Mouse (Mus musculus) naive thymus-derived CD4-positive, alpha-beta T cell, adult 2 months (primary cell): ENCODE measurements around the gene Gm12355.
A peak's percentile ranks its signal among the peaks of the same experiment; 100 is the strongest.
"Not testable (repeated sequence)": the region's sequence is repeated elsewhere in the genome, so short reads cannot be mapped to it uniquely, and the experiment has no call there.

Experiments
- DNase-seq: peaks from one replicate; pipeline ENCODE4 v3.0.0-alpha.2; 2011; ENCODE audit warnings: low read depth

Gm12355 gene

DNA sequence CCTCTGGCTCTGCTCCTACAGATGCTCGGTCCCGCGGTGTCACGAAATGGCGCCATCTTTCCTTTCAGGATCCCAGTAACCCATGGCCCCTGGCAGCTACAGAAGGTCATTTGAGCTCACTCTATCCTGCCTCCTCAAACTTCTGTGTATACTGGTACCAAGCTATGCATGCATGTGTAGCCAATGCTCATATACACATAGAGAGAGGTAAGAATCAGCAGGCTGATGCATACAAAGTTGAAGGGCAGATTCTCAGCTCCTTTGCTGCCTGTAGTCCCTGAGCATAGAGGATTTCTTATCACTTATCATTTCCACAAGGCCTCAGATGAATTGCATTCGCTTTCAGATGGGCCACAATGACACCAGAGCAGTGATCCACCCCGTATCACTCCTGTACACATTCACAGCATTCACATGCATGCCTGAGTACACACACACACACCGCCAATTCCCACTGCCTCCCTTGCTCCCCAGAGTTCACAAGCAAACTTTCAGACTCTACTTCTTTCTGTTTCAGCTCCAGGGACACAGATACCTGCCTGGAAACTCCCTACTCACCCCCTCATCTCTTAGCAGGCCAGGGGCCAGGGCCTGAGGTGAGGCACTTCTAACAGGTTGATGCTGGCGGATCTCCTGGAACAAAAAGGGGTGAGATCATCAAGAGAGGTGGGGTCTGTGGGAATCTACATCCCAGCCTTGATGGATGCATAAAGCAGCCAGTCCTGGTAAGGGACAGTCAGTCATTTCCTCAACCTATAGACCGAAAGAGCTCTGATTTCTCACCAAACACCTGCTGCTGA, at the start of gene Gm12355, which contains the start of gene Gsdma3:
TSS of gene Gm12355 (minus strand) at position 51 of the 800 bp plus-strand sequence.
TSS of gene Gsdma3 (plus strand) at position 750 of the 800 bp plus-strand sequence.
- no peak for DNase-seq

DNA sequence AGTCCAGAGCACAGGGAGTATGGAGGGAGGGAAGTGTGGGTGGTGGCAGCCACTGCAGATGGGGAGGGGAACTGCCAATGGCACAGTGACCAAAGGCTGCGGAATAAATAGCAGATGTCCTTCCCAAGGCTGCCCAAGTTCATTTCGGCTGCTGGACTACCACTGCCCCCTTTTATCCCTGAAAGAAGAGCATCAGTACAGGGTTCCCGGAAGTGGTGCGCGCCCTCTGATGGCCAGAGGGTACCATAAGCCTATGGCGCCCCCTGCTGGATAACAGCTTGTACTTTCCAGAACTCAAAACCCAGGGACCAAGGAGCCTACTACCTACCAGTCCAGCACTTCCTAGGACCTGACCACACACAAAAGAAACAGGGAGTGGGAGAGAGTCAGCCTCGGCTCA, 47.7 kb upstream of the Gm12355 start:
- peak; percentile 78 for DNase-seq

DNA sequence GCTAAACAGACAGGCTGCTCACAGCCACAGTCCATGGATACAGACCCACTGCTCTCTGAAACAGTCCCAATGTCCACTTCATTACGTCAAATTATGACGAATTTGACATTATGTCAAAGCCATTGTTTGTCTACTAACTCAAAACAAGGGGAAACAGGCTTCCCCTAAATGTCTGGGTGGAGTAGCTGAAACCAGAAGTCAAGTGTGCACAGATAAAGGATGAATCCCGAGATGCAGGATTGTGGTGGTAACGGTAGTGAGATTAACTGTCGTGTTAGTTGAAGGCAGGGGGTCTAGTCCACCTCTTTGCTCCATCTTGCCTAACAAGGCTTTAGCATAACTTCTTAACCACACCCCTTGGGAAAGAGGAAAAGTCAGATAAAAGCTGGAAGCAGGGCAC, 47.0 kb upstream of the Gm12355 start:
- DNase-seq: no peak

DNA sequence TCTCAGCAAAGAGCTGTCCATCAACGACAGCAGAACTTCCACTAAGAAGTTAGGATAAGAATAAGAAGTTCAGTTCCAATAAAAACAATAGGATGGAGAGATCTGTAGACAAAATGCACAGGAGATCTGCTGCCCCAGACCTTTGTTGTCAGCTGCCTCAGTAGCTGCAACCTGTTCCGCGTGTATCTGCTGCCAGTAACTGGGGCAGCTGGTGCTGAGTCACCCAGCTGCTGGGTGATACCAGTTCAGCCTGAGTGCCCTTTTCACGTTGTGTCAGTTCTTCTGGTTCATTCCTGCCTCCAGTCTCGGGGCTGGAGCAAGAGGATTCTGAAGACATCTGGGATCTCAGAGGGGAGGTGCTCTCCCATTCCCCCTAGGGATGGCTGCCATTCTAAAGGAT, 46.4 kb upstream of the Gm12355 start:
- DNase-seq: no peak

DNA sequence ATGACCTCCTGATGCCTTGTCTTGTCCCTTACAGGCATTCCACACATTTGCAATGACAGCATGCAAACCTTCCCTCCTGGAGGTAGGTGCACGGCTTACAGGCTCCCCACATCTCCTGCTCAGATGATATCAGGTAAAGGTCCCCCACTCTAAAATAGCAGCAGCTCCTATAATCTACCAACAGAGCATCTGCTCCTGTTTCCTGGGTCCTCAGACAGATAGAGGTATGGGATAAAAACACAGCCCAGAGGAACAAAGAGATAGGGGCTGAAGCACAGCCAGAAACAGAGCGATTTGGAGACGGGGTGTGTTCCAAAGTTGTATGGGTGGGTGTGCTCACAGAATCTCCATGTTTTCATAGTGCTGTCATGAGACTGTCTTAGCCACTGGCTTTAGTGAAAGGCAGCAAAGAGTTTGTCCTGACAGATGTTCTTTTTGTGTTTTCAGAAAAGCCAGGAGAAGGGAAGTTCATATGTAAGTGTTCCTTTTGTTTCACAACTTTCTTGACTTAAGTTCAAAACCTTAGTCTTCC, 45.9 kb upstream of the Gm12355 start:
- no peak for DNase-seq

DNA sequence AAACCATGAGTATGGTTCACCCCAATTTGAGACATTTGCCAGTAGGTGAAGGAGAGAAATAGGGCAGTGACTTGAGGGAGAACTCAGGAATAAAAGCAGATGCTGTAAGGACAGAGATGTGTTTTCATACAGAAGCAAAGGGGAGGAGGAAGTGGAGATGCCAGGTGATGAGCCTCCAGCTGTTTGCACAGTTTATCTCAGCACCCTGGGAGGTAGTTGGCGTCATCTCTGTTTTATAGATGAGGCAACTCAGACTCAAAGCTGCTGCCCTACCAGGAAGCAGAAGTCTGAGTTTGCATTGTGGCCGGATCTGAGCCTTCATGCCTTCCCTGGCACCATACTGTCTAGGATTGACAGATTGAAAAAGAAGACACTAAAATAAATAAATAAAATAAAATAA, 43.5 kb upstream of the Gm12355 start:
- DNase-seq: no peak

DNA sequence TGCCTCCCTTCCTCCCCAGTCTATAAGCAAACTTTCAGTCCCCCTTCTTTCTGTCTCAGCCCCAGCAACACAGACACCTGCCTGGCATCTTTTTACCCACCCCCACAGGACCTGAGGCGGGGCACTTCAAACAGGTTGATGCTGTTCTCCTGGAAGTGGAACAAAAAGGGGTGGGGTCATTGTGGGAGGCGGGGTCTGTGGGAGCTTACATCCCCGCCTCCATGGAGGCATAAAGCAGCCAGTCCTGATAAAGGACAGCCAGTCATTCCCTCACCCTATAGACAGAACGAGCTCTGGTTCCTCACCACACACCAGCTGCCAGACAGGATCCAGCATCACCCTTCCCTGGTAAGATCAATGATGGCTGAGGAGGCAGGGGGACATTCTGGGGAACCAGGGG, 38.6 kb upstream of the Gm12355 start, which contains the start of gene Gsdma:
TSS of gene Gsdma (plus strand) at position 261 of the 400 bp plus-strand sequence.
- no peak for DNase-seq

DNA sequence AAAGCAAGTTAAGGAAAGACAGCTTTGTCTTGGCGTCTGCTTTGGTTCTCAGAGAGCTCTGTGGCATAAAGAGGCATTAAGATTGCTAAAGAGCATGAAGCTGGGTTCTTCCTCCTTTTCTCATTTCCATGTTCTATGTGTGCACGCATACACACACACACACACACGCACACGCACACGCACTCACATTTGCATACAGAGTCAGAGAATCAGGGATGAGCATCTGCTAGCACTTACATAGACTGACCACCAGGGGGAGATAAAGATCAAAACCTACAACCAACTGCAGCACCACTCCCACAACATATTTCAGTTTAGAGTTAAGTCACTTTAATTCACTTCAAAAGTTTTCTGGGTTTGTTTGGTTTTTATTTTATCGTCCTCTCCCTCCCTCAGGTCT, 35.1 kb upstream of the Gm12355 start:
- peak; percentile 81 for DNase-seq

DNA sequence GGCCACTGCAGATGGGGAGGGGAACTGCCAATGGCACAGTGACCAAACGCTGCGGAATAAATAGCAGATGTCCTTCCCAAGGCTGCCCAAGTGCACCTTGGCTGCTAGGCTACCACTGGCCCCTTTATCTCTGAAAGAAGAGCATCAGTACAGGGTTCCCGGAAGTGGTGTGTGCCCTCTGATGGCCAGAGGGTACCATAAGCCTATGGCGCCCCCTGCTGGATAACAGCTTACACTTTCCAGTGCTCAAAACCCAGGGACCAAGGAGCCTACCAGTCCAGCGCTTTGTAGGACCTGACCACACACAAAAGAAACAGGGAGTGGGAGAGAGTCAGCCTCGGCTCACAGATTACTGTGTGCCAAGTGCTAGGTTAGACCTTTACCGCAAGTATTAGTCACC, 29.6 kb upstream of the Gm12355 start:
- DNase-seq: peak; percentile 76

DNA sequence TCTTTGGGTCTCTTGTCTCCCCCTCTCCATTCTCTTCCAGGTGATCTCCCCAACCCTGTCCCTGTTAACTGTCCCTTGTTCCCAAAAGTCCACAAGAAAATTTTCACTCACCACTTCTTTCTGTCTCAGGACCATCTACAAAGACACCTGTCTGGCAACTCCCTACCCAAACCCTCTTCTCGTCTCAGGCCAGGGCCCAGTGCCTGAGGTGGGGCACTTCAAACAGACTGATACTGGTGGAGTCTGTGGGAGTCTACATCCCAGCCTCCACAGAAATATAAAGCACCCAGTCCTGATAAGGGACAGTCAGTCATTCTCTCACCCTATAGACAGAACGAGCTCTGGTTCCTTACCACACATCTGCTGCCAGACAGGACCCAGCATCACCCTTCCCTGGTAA, 21.0 kb upstream of the Gm12355 start, which contains the start of gene Gsdma2:
TSS of gene Gsdma2 (plus strand) at position 301 of the 400 bp plus-strand sequence.
- DNase-seq: no peak

DNA sequence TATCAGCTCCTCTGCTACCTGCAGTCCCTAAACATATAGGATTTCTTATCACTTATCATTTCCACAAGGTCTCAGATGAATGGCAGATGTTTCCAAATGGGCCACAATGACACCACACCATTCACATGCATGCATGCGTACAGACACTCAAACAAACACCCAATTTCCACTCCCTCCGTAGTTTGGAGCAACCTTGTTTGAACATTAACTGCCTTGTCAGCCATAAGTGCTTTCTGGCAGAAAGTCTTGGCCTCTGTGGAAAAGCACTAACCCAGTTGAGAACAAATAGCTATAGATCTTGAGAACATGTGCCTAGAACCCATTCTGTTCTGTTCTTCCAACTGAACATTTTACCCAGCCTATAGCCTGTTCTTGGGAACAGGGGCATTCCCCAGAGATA, 20.5 kb upstream of the Gm12355 start:
- DNase-seq: no peak

DNA sequence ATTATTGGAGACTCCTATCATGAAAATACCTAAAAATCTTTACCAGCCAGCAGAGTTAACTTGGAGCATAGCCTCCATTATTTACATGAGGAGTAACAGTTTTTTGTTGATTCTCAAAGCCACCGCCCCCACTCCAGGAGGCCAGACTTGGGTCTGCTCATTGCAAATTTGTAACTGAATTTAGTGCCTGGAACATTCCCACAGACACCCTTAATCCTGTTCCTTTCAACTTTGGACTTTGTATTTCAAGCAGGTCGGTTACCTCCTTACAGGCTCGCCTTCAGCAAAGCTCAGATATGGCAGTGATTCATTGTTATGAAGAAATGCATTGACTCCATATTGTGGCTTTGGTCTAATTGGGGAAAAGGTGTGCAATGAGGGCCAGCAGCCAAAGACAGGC, 19.3 kb upstream of the Gm12355 start:
- no peak for DNase-seq

DNA sequence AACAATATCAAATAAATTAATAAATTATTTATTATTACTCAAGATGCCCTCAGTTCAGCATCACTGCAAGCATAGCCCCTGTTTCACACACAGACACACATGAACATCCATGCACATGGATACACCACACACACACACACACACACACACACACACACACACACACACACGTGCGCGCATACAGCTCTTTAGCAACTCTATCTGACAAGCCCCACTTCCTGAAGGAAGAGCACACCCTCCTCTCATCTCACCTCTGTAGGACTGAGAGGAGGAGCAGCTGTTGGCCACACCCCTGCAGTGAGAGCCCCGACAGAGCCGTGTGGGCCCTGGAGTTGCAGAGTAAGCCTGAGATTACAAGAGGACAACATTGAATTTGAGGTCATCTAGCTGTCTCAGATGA, 14.6 kb upstream of the Gm12355 start:
- no peak for DNase-seq

DNA sequence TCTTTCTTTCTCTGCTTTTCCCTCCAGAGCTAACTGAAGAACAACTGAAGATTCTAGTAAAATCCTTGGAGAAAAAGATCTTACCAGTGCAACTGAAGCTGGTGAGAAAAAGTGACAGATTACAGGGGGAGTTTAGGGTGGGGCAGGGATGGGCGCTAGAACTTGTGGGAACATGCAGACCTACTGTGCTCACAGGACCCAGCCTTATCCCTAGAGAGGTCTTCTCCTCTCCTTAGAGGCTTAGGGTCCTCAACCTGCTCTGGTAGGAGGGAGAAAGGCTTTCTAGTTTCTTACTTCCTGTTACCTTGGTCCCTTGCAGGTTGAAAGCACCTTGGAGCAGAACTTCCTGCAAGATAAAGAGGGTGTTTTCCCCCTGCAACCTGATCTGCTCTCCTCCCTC, 12.0 kb upstream of the Gm12355 start:
- no peak for DNase-seq

DNA sequence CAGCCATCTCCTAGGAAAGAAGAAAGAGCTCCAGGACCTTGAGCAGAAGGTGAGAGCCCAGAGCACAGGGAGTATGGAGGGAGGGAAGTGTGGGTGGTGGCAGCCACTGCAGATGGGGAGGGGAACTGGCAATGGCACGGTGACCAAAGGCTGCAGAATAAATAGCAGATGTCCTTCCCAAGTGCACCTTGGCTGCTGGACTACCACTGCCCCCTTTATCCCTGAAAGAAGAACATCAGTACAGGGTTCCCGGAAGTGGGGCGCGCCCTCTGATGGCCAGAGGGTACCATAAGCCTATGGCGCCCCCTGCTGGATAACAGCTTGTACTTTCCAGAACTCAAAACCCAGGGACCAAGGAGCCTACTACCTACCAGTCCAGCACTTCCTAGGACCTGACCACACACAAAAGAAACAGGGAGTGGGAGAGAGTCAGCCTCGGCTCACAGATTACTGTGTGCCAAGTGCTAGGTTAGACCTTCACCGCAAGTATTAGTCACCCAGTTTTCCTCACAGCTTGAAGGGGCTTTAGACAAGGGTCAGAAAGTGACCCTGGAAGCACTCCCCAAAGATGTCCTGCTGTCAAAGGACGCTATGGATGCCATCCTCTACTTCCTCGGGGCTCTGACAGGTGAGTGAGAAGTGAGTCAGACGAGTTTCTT, 10.0 kb upstream of the Gm12355 start:
- peak; percentile 65 for DNase-seq

DNA sequence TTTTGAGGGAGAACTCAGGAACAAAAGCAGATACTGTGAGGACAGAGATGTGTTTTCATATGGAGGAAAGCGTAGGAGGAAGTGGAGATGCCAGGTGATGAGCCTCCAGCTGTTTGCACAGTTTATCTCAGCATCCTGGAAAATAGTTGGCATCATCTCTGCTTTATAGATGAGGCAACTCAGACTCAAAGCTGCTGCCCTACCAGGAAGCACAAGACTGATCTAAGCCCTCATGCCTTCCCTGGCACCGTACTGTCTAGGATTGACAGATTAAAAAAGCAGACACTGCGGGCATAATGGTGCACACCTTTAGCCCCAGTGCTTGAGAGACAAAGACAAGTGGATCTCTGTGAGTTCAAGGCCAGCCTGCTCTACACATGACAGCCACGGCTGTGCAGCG, 5.2 kb upstream of the Gm12355 start:
- DNase-seq: no peak

DNA sequence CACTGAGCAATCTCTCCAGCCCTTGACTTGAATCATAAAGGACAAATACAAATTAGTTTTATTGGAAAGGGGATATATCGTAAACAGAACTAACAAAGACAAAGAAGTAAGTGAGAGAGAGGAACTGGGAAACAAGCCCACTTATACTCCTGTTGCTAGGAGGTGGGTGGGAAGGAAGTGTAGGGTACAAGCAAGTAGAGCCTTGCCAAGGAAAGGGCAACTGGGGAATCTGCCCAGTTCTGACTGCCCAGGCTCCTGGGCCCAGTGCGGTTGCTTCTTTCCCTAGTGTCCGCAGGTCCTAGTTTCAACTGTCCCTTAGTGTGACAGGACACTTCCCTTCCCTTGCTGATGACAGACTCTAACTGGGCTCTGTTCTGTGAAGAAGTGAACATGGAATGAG, 3.2 kb upstream of the Gm12355 start:
- DNase-seq: no peak

DNA sequence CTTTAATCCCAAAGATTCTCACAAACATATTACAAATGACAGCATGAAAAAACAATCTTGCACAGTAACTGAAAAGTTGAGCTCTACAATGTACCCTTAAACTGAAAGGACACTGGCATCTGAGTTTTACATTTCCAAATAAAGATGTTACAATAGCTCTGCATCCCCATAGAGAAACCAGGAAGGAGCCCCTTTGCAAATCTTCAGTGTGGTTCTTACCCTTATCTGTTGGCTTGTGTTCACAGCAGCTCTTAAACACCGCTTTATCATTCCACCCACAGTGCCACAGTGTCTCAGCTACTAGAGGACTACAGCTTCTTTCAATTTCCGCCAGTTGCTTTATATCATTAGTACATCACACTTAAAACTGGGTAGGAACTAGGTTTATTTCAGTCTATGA, 1.1 kb downstream of the Gm12355 start:
- not testable (repeated sequence) for DNase-seq

DNA sequence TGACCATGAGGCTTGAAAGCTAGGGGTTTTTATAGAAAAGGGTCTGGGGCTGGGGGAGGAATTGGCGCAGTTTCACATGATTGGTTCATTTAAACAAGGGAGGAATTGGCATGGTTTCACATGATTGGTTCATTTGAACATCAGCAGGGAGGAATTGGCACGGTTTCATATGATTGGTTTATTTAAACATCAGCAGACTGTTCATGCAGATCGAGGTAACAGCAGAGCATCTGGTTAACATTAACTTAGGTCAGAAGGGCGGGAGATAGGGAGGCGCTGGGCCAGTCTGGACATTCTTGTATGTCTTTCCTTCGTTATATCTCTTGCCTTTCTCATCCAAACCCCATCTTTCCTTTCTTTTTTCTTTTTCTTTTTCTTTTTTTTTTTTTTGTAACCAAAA, 1.5 kb downstream of the Gm12355 start:
- not testable (repeated sequence) for DNase-seq

DNA sequence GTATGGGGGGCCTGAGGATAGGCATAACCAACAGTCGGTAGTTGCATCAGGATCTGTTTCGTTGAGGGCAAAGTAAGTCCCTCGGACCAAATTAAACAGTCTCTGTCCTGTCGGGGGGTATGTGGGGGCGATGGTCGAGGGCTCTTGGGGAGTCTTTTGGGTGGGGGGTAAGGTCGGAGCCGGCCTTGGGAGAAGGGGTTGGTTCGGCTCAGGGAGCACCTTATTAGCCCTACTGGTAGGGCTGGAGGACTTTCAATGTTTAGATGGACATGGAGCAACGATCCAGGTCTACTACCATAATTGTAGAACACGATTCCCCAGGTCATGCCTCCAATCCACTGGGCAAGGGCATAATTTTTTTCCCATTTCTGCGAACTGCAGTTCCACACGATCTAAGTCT, 4.7 kb downstream of the Gm12355 start:
- no peak for DNase-seq

DNA sequence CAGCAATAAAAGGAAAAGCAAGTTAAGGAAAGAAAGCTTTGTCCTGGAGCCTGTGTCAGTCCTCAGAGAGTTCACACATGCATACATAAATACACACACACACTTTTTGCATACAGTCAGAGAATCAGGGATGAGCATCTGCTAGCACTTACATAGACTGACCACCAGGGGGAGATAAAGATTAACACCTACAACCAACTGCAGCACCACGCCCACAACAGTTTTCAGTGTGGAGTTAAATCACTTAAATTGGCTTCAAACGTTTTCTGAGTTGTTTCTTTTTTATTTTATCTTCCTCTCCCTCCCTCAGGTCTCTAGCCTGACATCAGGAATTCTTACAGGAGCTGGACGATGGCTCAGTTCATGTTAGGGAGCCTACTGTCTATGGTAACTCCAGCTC, 18.7 kb downstream of the Gm12355 start:
- DNase-seq: peak; percentile 79

DNA sequence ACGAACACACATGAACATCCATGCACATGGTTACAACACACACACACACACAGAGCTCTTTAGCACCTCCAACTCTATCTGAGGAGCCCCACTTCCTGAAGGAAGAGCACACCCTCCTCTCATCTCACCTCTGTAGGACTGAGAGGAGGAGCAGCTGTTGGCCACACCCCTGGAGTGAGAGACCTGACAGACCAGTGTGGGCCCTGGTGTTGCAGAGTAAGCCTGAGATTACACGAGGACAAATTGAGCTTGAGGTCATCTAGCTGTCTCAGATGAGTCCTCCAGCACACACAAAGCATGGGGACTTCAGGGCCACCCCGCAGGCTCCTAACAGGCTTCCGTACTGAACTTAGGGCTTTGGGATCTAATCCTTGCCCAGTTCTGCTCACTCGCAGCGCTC, 20.6 kb downstream of the Gm12355 start:
- DNase-seq: peak; percentile 1

DNA sequence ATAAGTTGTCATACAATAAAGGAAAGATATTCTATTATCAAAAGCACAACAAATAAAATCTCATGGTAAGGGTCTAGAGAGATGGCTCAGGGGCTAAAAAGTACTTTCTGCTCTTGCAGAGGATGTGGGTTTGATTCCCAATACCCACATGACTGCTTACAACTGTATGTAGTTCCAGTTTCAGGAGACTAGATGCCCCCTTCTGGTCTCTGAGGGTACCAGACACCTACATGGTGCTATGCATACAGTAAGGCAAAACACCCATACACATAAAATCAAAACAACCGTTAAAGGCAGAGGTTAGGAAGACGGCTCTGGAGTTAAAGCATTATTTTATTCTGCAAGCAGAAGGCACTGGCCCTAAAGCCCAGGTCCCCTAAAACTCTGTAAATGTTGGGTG, 21.5 kb downstream of the Gm12355 start:
- DNase-seq: peak; percentile 21
